Mouse (Mus musculus) spleen, adult 2 months (tissue): ENCODE results near the gene Htra2. TPM values are rescaled to one million over a fixed set of nuclear protein-coding genes. Genes with fewer than 3 reads are reported as not detected.

Experiments used
- DNase-seq, 2 experiments: peaks; one replicate each; pipeline versions ENCODE4 v3.0.0 to v3.0.0-alpha.2; 2012 to 2021; ENCODE audit warnings: low spot score in 2 of 2, low read depth in 1 of 2
- H3K27ac ChIP-seq: fragments of 200-500 bp; 2 replicates; pipeline ENCODE4 v1.5.1; 2012; ENCODE audit warnings: low read length, inconsistent platforms; ENCODE audit not compliant: insufficient read depth
- H3K27me3 ChIP-seq: fragments of 200-500 bp; 2 replicates; pipeline ENCODE4 v1.6.1; 2012; ENCODE audit warnings: mild to moderate bottlenecking, moderate library complexity, low read length, inconsistent platforms; ENCODE audit not compliant: control insufficient read depth, insufficient read depth
- H3K36me3 ChIP-seq: fragments of 200-500 bp; 2 replicates; pipeline ENCODE4 v1.6.1; 2012; ENCODE audit warnings: mild to moderate bottlenecking, low read length, inconsistent platforms; ENCODE audit not compliant: control insufficient read depth, insufficient read depth
- H3K4me1 ChIP-seq: fragments of 200-500 bp; 2 replicates; pipeline ENCODE4 v1.6.1; 2011; ENCODE audit warnings: inconsistent platforms; ENCODE audit not compliant: control insufficient read depth, insufficient read depth, insufficient read length
- H3K4me3 ChIP-seq: fragments of 200-500 bp; 2 replicates; pipeline ENCODE4 v1.5.1; 2011; ENCODE audit warnings: mild to moderate bottlenecking, inconsistent platforms; ENCODE audit not compliant: insufficient read depth, insufficient read length; ENCODE audit errors: extremely low read depth
- CTCF ChIP-seq: fragments of 200-500 bp; IDR thresholded peaks from 2 replicates; pipeline ENCODE4 v1.5.1; 2011; ENCODE audit warnings: mild to moderate bottlenecking, inconsistent platforms; ENCODE audit not compliant: insufficient read depth, insufficient read length, insufficient replicate concordance; ENCODE audit errors: extremely low read depth
- POLR2A ChIP-seq: fragments of 200-500 bp; IDR thresholded peaks from 2 replicates; pipeline ENCODE4 v1.6.1; 2011; ENCODE audit warnings: low read depth, low read length, inconsistent platforms
- WGBS: fragments of 180-500 bp; shearing (Covaris S2); methylation state at CpG from one replicate; pipeline ENCODE4 v1.1.7; 2018; 5-methylcytosine and 5-hydroxymethylcytosine counted together
- polyA plus RNA-seq: library from polyadenylated mRNA; depleted of rRNA; stranded (reverse); fragments of >200 nt; gene quantifications from 2 replicates; pipeline ENCODE4 v1.2.3, GENCODE M21; 2012; rRNA removed

Gene Htra2
- polyA plus RNA-seq, 1 experiment: 59.1 TPM

GRCm38 (mm10) chr6:83008659-83009058 lies 46.4 kb downstream of the Htra2 start:
- H3K27me3 ChIP-seq: no peaks in the 10 kb centered on the region
- WGBS: 13% methylated on average over 3 of the region's 3 CpGs
- DNase-seq: peak in 1 of 2 experiments; percentile 43
- peak overlapping the region; percentile 44 for H3K27ac ChIP-seq
- no peak for TF ChIP-seq POLR2A
- TF ChIP-seq CTCF: no peak
- H3K4me1 ChIP-seq: peaks cover 28% of the 10 kb centered on the region
- H3K36me3 ChIP-seq: no peaks in the 10 kb centered on the region
- no peak overlapping the region for H3K4me3 ChIP-seq

GRCm38 (mm10) chr6:83006114-83006513 lies 49.0 kb downstream of the Htra2 start:
- peaks cover 26% of the 10 kb centered on the region for H3K4me1 ChIP-seq
- no peak overlapping the region for H3K4me3 ChIP-seq
- 0 out of 2 replicates have a peak overlapping the region, but pooled peaks have one; percentile 25 for H3K27ac ChIP-seq
- no peak for TF ChIP-seq POLR2A
- TF ChIP-seq CTCF: no peak
- 23% methylated on average over 6 of the region's 6 CpGs for WGBS
- DNase-seq: no peak
- H3K27me3 ChIP-seq: no peaks in the 10 kb centered on the region
- no peaks in the 10 kb centered on the region for H3K36me3 ChIP-seq

DNA sequence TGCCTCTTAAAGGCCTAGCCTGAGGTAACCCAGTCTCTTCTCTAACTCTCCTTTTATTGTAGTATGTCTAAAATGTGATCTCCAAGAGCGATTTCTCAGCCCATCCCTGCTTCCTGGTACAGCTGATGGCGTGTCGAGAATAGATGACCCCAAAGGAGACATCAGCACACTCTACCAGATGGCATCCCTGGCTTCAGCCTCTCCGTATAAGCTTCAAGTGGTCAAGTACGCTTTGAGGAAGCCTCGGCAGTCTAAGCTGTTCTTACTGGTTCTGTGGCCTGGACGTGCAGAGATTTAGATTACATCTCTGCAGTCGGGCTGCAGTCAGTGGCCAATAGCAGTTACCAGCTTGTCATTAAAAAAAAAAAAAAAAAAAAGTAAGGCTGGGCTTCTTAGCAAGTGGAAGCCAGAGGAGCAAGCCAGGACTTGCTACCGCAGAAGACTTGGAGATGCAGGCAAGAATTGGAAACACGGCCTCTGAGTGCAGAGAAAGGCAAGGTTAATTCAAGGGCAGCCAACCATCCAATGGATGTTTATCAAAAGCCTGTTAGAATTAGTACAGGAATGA lies 49.5 kb downstream of the Htra2 start:
- TF ChIP-seq POLR2A (no peak), CTCF (no peak)
- H3K4me3 ChIP-seq: no peak overlapping the region

GRCm38 (mm10) chr6:83004872-83005271 lies 50.2 kb downstream of the Htra2 start:
- Histone ChIP-seq H3K36me3 (no peaks in the 10 kb centered on the region), H3K4me3 (no peak overlapping the region), H3K27ac (peak overlapping the region; percentile 66), H3K27me3 (no peaks in the 10 kb centered on the region), H3K4me1 (peaks cover 23% of the 10 kb centered on the region)
- WGBS: 22% methylated on average over 7 of the region's 7 CpGs
- DNase-seq: peak in 1 of 2 experiments; percentile 59
- TF ChIP-seq CTCF (no peak), POLR2A (peak; percentile 35; the same call in 1 of the 2 replicates)

More for the DNA sequence above, 49.5 kb downstream of the Htra2 start:
- H3K27me3 ChIP-seq: no peaks in the 10 kb centered on the region
- no peak for DNase-seq
- H3K36me3 ChIP-seq: no peaks in the 10 kb centered on the region
- 75% methylated on average over 10 of the region's 10 CpGs for WGBS
- H3K4me1 ChIP-seq: peaks cover 26% of the 10 kb centered on the region
- H3K27ac ChIP-seq: peak overlapping the region; percentile 66; the same call in 1 of the 2 replicates

GRCm38 (mm10) chr6:83004309-83004708 lies 50.8 kb downstream of the Htra2 start:
- H3K4me1 ChIP-seq: peaks cover 23% of the 10 kb centered on the region
- H3K4me3 ChIP-seq: no peak overlapping the region
- H3K27ac ChIP-seq: peak overlapping the region; percentile 66
- WGBS: 46% methylated on average over 2 of the region's 2 CpGs
- no peaks in the 10 kb centered on the region for H3K27me3 ChIP-seq
- TF ChIP-seq CTCF: no peak
- TF ChIP-seq POLR2A: no peak
- DNase-seq: no peak
- H3K36me3 ChIP-seq: no peaks in the 10 kb centered on the region

GRCm38 (mm10) chr6:83003850-83004249 lies 51.2 kb downstream of the Htra2 start:
- Histone ChIP-seq H3K4me1 (peaks cover 23% of the 10 kb centered on the region), H3K36me3 (no peaks in the 10 kb centered on the region), H3K27me3 (no peaks in the 10 kb centered on the region), H3K4me3 (no peak overlapping the region), H3K27ac (peak overlapping the region; percentile 66)
- no peak for TF ChIP-seq POLR2A
- no peak for TF ChIP-seq CTCF
- 83% methylated on average over 5 of the region's 5 CpGs for WGBS
- no peak for DNase-seq

- WGBS: 95% methylated on average over 1 of the region's 1 CpGs
Measured at GRCm38 (mm10) chr6:83003082-83003481, 52.0 kb downstream of the Htra2 start.

More at GRCm38 (mm10) chr6:83003082-83003481, 52.0 kb downstream of the Htra2 start:
- Histone ChIP-seq H3K4me3 (no peak overlapping the region), H3K4me1 (peaks cover 23% of the 10 kb centered on the region), H3K27me3 (no peaks in the 10 kb centered on the region), H3K36me3 (no peaks in the 10 kb centered on the region), H3K27ac (no peak overlapping the region)
- TF ChIP-seq POLR2A (no peak), CTCF (no peak)
- no peak for DNase-seq

Other genes with a start within 250 kb of the Htra2 start
- gene Sema4f, start 115.5 kb downstream of the Htra2 start, polyA plus RNA-seq: 3.2 TPM in 2 replicates
- gene M1ap, start 108.4 kb downstream of the Htra2 start, polyA plus RNA-seq: 2.6 and 2.8 TPM in 2 replicates
- 22.6 and 23.8 TPM in 2 replicates for gene Dok1, start 21.8 kb downstream of the Htra2 start, polyA plus RNA-seq
- gene Loxl3, start 21.1 kb downstream of the Htra2 start, polyA plus RNA-seq: 3.1 and 3.5 TPM in 2 replicates
- gene Aup1, start 752 bp downstream of the Htra2 start, polyA plus RNA-seq: 582 and 730 TPM in 2 replicates
- 2.7 and 2.8 TPM in 2 replicates for gene Dqx1, start 2.6 kb upstream of the Htra2 start, polyA plus RNA-seq
- 0.11 and 0.16 TPM in 2 replicates for gene Tlx2, start 15.0 kb upstream of the Htra2 start, polyA plus RNA-seq
- gene Pcgf1, start 22.6 kb upstream of the Htra2 start, polyA plus RNA-seq: 10.0 and 10.7 TPM in 2 replicates
- 2.8 and 3.9 TPM in 2 replicates for gene Lbx2, start 31.1 kb upstream of the Htra2 start, polyA plus RNA-seq
- 12.3 and 17.0 TPM in 2 replicates for gene Ccdc142, start 46.3 kb upstream of the Htra2 start, polyA plus RNA-seq
- gene Gm42688, start 46.3 kb upstream of the Htra2 start, polyA plus RNA-seq: 6.1 and 6.5 TPM in 2 replicates
- 35.0 and 39.7 TPM in 2 replicates for gene Mrpl53, start 53.8 kb upstream of the Htra2 start, polyA plus RNA-seq
- gene Mogs, start 60.2 kb upstream of the Htra2 start, polyA plus RNA-seq: 54.5 and 67.2 TPM in 2 replicates
- gene Wbp1, start 66.3 kb upstream of the Htra2 start, polyA plus RNA-seq: 83.4 and 95.3 TPM in 2 replicates
- 27.1 and 53.4 TPM in 2 replicates for gene Ino80b, start 70.2 kb upstream of the Htra2 start, polyA plus RNA-seq
- gene Rtkn, start 80.2 kb upstream of the Htra2 start, polyA plus RNA-seq: 3.6 and 5.7 TPM in 2 replicates
- gene Wdr54, start 101.1 kb upstream of the Htra2 start, polyA plus RNA-seq: 0.77 and 1.6 TPM in 2 replicates
- gene 1700003E16Rik, start 101.1 kb upstream of the Htra2 start, polyA plus RNA-seq: 0.04 and 0.05 TPM in 2 replicates
- gene Dctn1, start 110.6 kb upstream of the Htra2 start, polyA plus RNA-seq: 69.0 and 85.6 TPM in 2 replicates
- 0.05 and 0.26 TPM in 2 replicates for gene Slc4a5, start 164.6 kb upstream of the Htra2 start, polyA plus RNA-seq